Mouse (Mus musculus) midbrain, embryonic 16.5 days (tissue): ENCODE measurements around the gene Prss36. TPM values are rescaled to one million over a fixed set of nuclear protein-coding genes. Genes with fewer than 3 reads are reported as not detected.

Experiments used
- ATAC-seq: fragments of 200-750 bp; cut with Nextera tagmentation; 2 replicates; pipeline ENCODE4 v1.8.0; 2017; ENCODE audit warnings: moderate TSS enrichment
- H3K27ac ChIP-seq: fragments of 300-500 bp; sonication (generic); 2 replicates; pipeline ENCODE4 v1.5.1; 2014; ENCODE audit warnings: mild to moderate bottlenecking, low read length, mixed read lengths
- H3K27me3 ChIP-seq: fragments of 300-500 bp; sonication (generic); 2 replicates; pipeline ENCODE4 v1.6.1; 2014; ENCODE audit warnings: low read depth, low read length, mixed read lengths; ENCODE audit not compliant: control insufficient read depth, insufficient read depth
- H3K36me3 ChIP-seq: fragments of 300-500 bp; sonication (generic); 2 replicates; pipeline ENCODE4 v1.6.1; 2014; ENCODE audit warnings: mild to moderate bottlenecking, low read length, moderate library complexity, mixed read lengths; ENCODE audit not compliant: control insufficient read depth, insufficient read depth
- H3K4me1 ChIP-seq: fragments of 300-500 bp; sonication (generic); 2 replicates; pipeline ENCODE4 v1.6.1; 2014; ENCODE audit warnings: mild to moderate bottlenecking, low read length, mixed read lengths; ENCODE audit not compliant: control insufficient read depth, insufficient read depth
- H3K4me2 ChIP-seq: fragments of 300-500 bp; sonication (generic); 2 replicates; pipeline ENCODE4 v1.6.1; 2014; ENCODE audit warnings: mild to moderate bottlenecking, low read length, mixed read lengths
- H3K4me3 ChIP-seq: fragments of 300-500 bp; sonication (generic); 2 replicates; pipeline ENCODE4 v1.5.1; 2014; ENCODE audit warnings: low read depth, mild to moderate bottlenecking, low read length, moderate library complexity, mixed read lengths
- H3K9ac ChIP-seq: fragments of 300-500 bp; sonication (generic); 2 replicates; pipeline ENCODE4 v1.6.1; 2014; ENCODE audit warnings: low read depth, low read length, mixed read lengths
- H3K9me3 ChIP-seq: fragments of 300-500 bp; sonication (generic); replicated peaks from 2 replicates; pipeline ENCODE4 v1.6.1; 2014; ENCODE audit warnings: mild to moderate bottlenecking, low read length, mixed read lengths; ENCODE audit not compliant: control insufficient read depth, poor library complexity, severe bottlenecking
- WGBS: fragments of 180-500 bp; shearing (Covaris S2); extraction: QIAGEN DNeasy Blood & Tissue Kit; methylation state at CpG from one replicate; pipeline ENCODE4 v1.1.7; 2014; 5-methylcytosine and 5-hydroxymethylcytosine counted together
- polyA plus RNA-seq: library from polyadenylated mRNA; unstranded; fragments of >200 nt; fragmentation: Nextera tagmentation; extraction: Ambion mirVana; gene quantifications from 2 replicates; pipeline ENCODE4 v1.2.1, GENCODE M21; 2015

Gene Prss36
- polyA plus RNA-seq, 1 experiment from 2014 or later: 13.4 TPM

- H3K27me3 ChIP-seq: no peaks in the 10 kb centered on the region
- peaks cover 9% of the 10 kb centered on the region for H3K4me1 ChIP-seq
- H3K27ac ChIP-seq: no peak overlapping the region
- H3K4me3 ChIP-seq: no peak overlapping the region
- ATAC-seq: no peak
- H3K36me3 ChIP-seq: peaks cover 57% of the 10 kb centered on the region
- no peaks in the 10 kb centered on the region for H3K9me3 ChIP-seq
- 88% methylated on average over 8 of the region's 8 CpGs for WGBS
- H3K9ac ChIP-seq: no peak overlapping the region
- H3K4me2 ChIP-seq: no peak overlapping the region
These were observed 59.3 kb downstream of the Prss36 start for GRCm38 (mm10) chr7:127887191-127887590.

- WGBS: 95% methylated on average over 6 of the region's 6 CpGs
- Histone ChIP-seq H3K36me3 (peaks cover 60% of the 10 kb centered on the region), H3K9me3 (no peaks in the 10 kb centered on the region), H3K4me1 (peaks cover 9% of the 10 kb centered on the region), H3K4me2 (no peak overlapping the region), H3K27ac (no peak overlapping the region), H3K9ac (no peak overlapping the region), H3K27me3 (no peaks in the 10 kb centered on the region), H3K4me3 (no peak overlapping the region)
- no peak for ATAC-seq
These were observed 60.0 kb downstream of the Prss36 start for GRCm38 (mm10) chr7:127886551-127886950.

DNA sequence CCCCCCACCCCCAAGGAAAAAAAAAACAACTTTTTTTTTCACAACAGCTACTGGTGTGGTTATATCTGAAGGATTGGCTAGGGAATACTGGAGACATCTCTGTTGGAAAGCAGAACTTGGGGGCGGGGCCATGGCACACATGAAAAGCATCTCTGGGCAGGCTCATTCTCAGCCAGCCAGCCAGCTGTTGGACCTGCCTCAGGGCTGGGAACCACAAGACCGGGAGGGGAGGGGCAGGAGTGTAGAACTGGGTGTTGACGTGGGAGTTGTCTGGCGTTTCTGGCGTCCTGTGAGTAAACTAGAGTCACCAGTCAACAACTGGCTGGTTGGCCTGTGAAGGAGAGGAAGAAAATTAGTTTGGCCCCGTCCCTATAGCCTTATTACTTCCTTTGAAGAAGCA is 60.6 kb downstream of the Prss36 start:
- 70% methylated on average over 6 of the region's 6 CpGs for WGBS
- ATAC-seq: no peak

More for the DNA sequence above, 60.6 kb downstream of the Prss36 start:
- H3K9me3 ChIP-seq: no peaks in the 10 kb centered on the region
- H3K4me2 ChIP-seq: no peak overlapping the region
- H3K9ac ChIP-seq: no peak overlapping the region
- peaks cover 9% of the 10 kb centered on the region for H3K4me1 ChIP-seq
- peaks cover 66% of the 10 kb centered on the region for H3K36me3 ChIP-seq
- no peak overlapping the region for H3K4me3 ChIP-seq
- H3K27ac ChIP-seq: no peak overlapping the region
- H3K27me3 ChIP-seq: no peaks in the 10 kb centered on the region

Other genes starting within 250 kb of the Prss36 start
- gene Bcl7c, start 237.8 kb downstream of the Prss36 start, polyA plus RNA-seq: 41.7 and 43.2 TPM in 2 replicates
- gene Ctf1, start 234.0 kb downstream of the Prss36 start, polyA plus RNA-seq: 3.2 and 3.3 TPM in 2 replicates
- 0.10 TPM in 1 of 2 replicates, not detected in the other for gene Ctf2, start 214.6 kb downstream of the Prss36 start, polyA plus RNA-seq
- gene Fbxl19, start 202.2 kb downstream of the Prss36 start, polyA plus RNA-seq: 7.4 and 8.0 TPM in 2 replicates
- 8.8 TPM in 2 replicates for gene Orai3, start 176.9 kb downstream of the Prss36 start, polyA plus RNA-seq
- gene Setd1a, start 170.1 kb downstream of the Prss36 start, polyA plus RNA-seq: 12.8 and 18.0 TPM in 2 replicates
- gene Gm49388, start 161.1 kb downstream of the Prss36 start, polyA plus RNA-seq: not detected in 2 replicates
- gene Hsd3b7, start 146.1 kb downstream of the Prss36 start, polyA plus RNA-seq: 8.4 and 10.3 TPM in 2 replicates
- gene Stx4a, start 122.4 kb downstream of the Prss36 start, polyA plus RNA-seq: 18.3 and 19.7 TPM in 2 replicates
- gene Stx1b, start 122.2 kb downstream of the Prss36 start, polyA plus RNA-seq: 66.5 and 82.2 TPM in 2 replicates
- 8.3 and 10.6 TPM in 2 replicates for gene Zfp646, start 70.5 kb downstream of the Prss36 start, polyA plus RNA-seq
- 37.8 and 38.8 TPM in 2 replicates for gene Zfp668, start 69.9 kb downstream of the Prss36 start, polyA plus RNA-seq
- gene Prss53, start 55.8 kb downstream of the Prss36 start, polyA plus RNA-seq: 1.1 and 1.2 TPM in 2 replicates
- gene Gm21974, start 51.3 kb downstream of the Prss36 start, polyA plus RNA-seq: not detected in 2 replicates
- 55.1 and 59.5 TPM in 2 replicates for gene Vkorc1, start 51.1 kb downstream of the Prss36 start, polyA plus RNA-seq
- 61.3 and 67.1 TPM in 2 replicates for gene Bckdk, start 42.6 kb downstream of the Prss36 start, polyA plus RNA-seq
- 46.9 and 48.3 TPM in 2 replicates for gene Kat8, start 34.2 kb downstream of the Prss36 start, polyA plus RNA-seq
- gene Prss8, start 16.6 kb downstream of the Prss36 start, polyA plus RNA-seq: 0.20 and 0.27 TPM in 2 replicates
- gene Fus, start 20.7 kb upstream of the Prss36 start, polyA plus RNA-seq: 283 and 325 TPM in 2 replicates
- gene Pycard, start 47.1 kb upstream of the Prss36 start, polyA plus RNA-seq: 2.3 and 6.9 TPM in 2 replicates
- gene Trim72, start 57.2 kb upstream of the Prss36 start, polyA plus RNA-seq: not detected in 2 replicates
- 0.83 and 0.90 TPM in 2 replicates for gene Itgam, start 115.9 kb upstream of the Prss36 start, polyA plus RNA-seq
- not detected in 2 replicates for gene Gm49368, start 116.0 kb upstream of the Prss36 start, polyA plus RNA-seq
- gene Itgax, start 182.8 kb upstream of the Prss36 start, polyA plus RNA-seq: 0.09 and 0.21 TPM in 2 replicates
- not detected in 2 replicates for gene Itgad, start 207.7 kb upstream of the Prss36 start, polyA plus RNA-seq